Mouse (Mus musculus) midbrain, embryonic 10.5 days (tissue): ENCODE data around the gene Kcnj6. TPM values are rescaled to one million over a fixed set of nuclear protein-coding genes. Genes with fewer than 3 reads are reported as not detected.
A peak's percentile ranks its signal among the peaks of the same experiment; 100 is the strongest.

Source experiments
- DNase-seq: peaks from one replicate; pipeline ENCODE4 v3.0.0-alpha.2; 2017; ENCODE audit warnings: low spot score
- H3K27ac ChIP-seq: fragments of 300-500 bp; sonication (generic); replicated peaks from 2 replicates; pipeline ENCODE4 v1.5.1; 2016; ENCODE audit warnings: mild to moderate bottlenecking
- H3K27me3 ChIP-seq: fragments of 300-500 bp; sonication (generic); 2 replicates; pipeline ENCODE4 v1.6.1; 2016; ENCODE audit warnings: low read depth, mild to moderate bottlenecking; ENCODE audit not compliant: poor library complexity, severe bottlenecking
- H3K36me3 ChIP-seq: fragments of 300-500 bp; sonication (generic); 2 replicates; pipeline ENCODE4 v1.6.1; 2016; ENCODE audit warnings: mild to moderate bottlenecking, moderate library complexity
- H3K4me1 ChIP-seq: fragments of 300-500 bp; sonication (generic); 2 replicates; pipeline ENCODE4 v1.6.1; 2016
- H3K4me3 ChIP-seq: fragments of 300-500 bp; sonication (generic); 2 replicates; pipeline ENCODE4 v1.5.1; 2016; ENCODE audit warnings: mild to moderate bottlenecking, moderate library complexity
- H3K9me3 ChIP-seq: fragments of 300-500 bp; sonication (generic); replicated peaks from 2 replicates; pipeline ENCODE4 v1.6.1; 2016; ENCODE audit warnings: mild to moderate bottlenecking
- WGBS: fragments of 180-500 bp; shearing (Covaris S2); methylation state at CpG from one replicate; pipeline ENCODE4 v1.1.7; 2016; 5-methylcytosine and 5-hydroxymethylcytosine counted together
- polyA plus RNA-seq: library from polyadenylated mRNA; unstranded; fragments of >200 nt; fragmentation: Nextera tagmentation; extraction: Ambion mirVana; gene quantifications from 2 replicates; pipeline ENCODE4 v1.2.1, GENCODE M21; 2016

Gene Kcnj6
- polyA plus RNA-seq, 1 experiment from 2014 or later, result 0.04 TPM

DNA sequence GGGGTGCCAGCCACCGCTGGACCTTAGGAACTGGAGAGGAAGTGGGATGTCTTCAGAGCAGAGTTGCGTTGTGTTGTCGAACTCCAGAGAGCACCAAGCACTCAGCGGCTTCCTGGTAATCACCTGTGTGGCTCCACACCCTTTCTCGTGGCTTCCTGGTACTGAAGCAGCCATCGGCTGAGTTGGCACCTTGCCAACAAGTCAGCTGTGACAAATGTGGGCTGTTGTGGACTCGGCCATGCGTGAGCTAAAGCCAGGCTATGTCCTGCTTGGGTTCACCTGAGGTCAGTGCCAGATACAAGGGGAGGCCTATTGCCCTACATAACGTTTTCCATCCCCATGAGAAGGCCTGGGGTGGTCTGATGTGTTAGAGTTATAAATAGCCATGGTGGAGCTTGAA is 18.0 kb downstream of the Kcnj6 start:
- no peak for DNase-seq
- no peaks in the 10 kb centered on the region for H3K4me1 ChIP-seq
- WGBS, result 89% methylated on average over 9 of the region's 9 CpGs
- no peaks in the 10 kb centered on the region for H3K27me3 ChIP-seq
- no peaks in the 10 kb centered on the region for H3K36me3 ChIP-seq
- no peak overlapping the region for H3K4me3 ChIP-seq
- H3K27ac ChIP-seq, result no peak overlapping the region
- H3K9me3 ChIP-seq, result no peaks in the 10 kb centered on the region

GRCm38 (mm10) chr16:94972080-94972855 is 25.2 kb downstream of the Kcnj6 start:
- Histone ChIP-seq H3K36me3 (no peaks in the 10 kb centered on the region), H3K4me1 (no peaks in the 10 kb centered on the region), H3K27ac (no peak overlapping the region), H3K9me3 (no peaks in the 10 kb centered on the region), H3K27me3 (no peaks in the 10 kb centered on the region), H3K4me3 (no peak overlapping the region)
- WGBS, result 56% methylated on average over 14 of the region's 14 CpGs
- DNase-seq, result peak; percentile 51

DNA sequence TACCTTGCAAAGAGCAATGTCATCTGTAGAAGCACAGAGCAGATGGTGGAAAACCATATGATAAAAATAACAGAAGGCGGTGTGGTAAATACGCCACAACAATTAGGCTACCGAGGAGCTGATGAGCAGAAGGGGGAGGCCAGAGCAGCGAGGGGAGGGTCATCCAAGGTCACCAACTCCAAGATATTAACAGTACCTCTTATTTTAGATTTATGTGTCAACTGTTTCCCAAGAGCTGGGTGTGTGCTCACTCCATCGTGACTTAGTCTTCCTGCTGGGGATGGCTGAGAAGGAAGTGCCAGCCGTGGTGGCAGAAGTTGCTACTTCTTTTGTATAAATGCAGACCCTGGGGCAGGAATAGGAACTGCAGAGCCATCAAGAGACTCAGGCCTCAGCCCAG is 28.6 kb downstream of the Kcnj6 start:
- H3K27me3 ChIP-seq, result no peaks in the 10 kb centered on the region
- no peak for DNase-seq
- H3K4me3 ChIP-seq, result no peak overlapping the region
- H3K36me3 ChIP-seq, result no peaks in the 10 kb centered on the region
- H3K9me3 ChIP-seq, result no peaks in the 10 kb centered on the region
- WGBS, result 86% methylated on average over 6 of the region's 6 CpGs
- H3K27ac ChIP-seq, result no peak overlapping the region
- H3K4me1 ChIP-seq, result no peaks in the 10 kb centered on the region

DNA sequence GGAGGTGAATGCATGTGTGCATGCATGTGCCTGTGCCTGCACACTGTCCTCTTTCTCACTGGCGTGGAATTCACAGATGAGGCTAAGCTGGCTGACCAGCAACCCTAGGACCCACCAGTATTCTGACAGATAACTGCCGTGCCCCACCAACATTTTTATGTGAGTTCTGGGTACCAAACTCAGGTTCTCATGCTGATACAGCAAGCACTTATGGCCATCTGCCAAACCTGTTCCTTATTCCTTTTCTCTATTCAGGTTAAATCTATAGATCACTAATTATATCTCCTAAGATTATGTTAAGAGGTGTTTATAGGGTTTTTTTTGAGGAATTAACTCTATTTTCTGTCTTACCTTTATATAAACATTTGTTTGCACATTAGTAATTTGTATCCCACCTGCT is 29.0 kb downstream of the Kcnj6 start:
- Histone ChIP-seq H3K4me3 (no peak overlapping the region), H3K4me1 (no peaks in the 10 kb centered on the region), H3K36me3 (no peaks in the 10 kb centered on the region), H3K27me3 (no peaks in the 10 kb centered on the region), H3K27ac (no peak overlapping the region), H3K9me3 (no peaks in the 10 kb centered on the region)
- 89% methylated on average over 2 of the region's 2 CpGs for WGBS
- no peak for DNase-seq

GRCm38 (mm10) chr16:94957156-94957828 is 40.2 kb downstream of the Kcnj6 start:
- Histone ChIP-seq H3K9me3 (no peaks in the 10 kb centered on the region), H3K36me3 (no peaks in the 10 kb centered on the region), H3K4me1 (no peaks in the 10 kb centered on the region), H3K27ac (no peak overlapping the region), H3K27me3 (no peaks in the 10 kb centered on the region), H3K4me3 (no peak overlapping the region)
- 92% methylated on average over 9 of the region's 9 CpGs for WGBS
- no peak for DNase-seq

- no peaks in the 10 kb centered on the region for H3K4me1 ChIP-seq
- no peak overlapping the region for H3K4me3 ChIP-seq
- no peaks in the 10 kb centered on the region for H3K9me3 ChIP-seq
- WGBS, result 93% methylated on average over 6 of the region's 6 CpGs
- H3K27me3 ChIP-seq, result no peaks in the 10 kb centered on the region
- no peak for DNase-seq
- H3K27ac ChIP-seq, result no peak overlapping the region
- H3K36me3 ChIP-seq, result no peaks in the 10 kb centered on the region
Measured at GRCm38 (mm10) chr16:94956410-94956809, 41.1 kb downstream of the Kcnj6 start.

- WGBS, result 82% methylated on average over 1 of the region's 1 CpGs
- H3K27ac ChIP-seq, result no peak overlapping the region
Measured at GRCm38 (mm10) chr16:94953294-94953693, 44.2 kb downstream of the Kcnj6 start.

GRCm38 (mm10) chr16:94949172-94949571 is 48.3 kb downstream of the Kcnj6 start:
- no peak overlapping the region for H3K4me3 ChIP-seq
- H3K27ac ChIP-seq, result no peak overlapping the region
- H3K27me3 ChIP-seq, result no peaks in the 10 kb centered on the region
- WGBS, result 92% methylated on average over 7 of the region's 7 CpGs
- DNase-seq, result no peak
- no peaks in the 10 kb centered on the region for H3K9me3 ChIP-seq
- H3K36me3 ChIP-seq, result no peaks in the 10 kb centered on the region
- H3K4me1 ChIP-seq, result no peaks in the 10 kb centered on the region

More at GRCm38 (mm10) chr16:94953294-94953693, 44.2 kb downstream of the Kcnj6 start:
- Histone ChIP-seq H3K27me3 (no peaks in the 10 kb centered on the region), H3K4me3 (no peak overlapping the region), H3K36me3 (no peaks in the 10 kb centered on the region), H3K9me3 (no peaks in the 10 kb centered on the region), H3K4me1 (no peaks in the 10 kb centered on the region)
- no peak for DNase-seq

DNA sequence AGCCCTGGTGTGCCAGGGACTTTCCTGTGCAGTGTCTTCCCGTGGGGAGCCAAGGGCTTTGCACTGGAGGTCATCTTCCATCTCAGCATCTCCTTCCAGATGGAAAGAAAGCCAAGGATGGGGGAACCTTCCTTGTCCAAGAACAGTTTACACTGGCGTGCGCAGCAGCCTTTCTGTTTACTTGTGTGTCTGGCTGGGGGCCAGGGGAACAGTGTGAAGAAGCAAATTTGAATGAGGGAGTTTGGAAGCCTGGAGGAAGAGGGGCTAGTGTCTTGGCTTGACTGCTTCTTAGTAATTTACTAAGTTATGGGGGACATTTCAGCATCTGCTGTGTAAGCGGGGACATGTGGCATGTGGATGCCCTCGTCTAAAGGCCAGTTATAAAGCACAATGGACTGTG is 50.7 kb downstream of the Kcnj6 start:
- no peaks in the 10 kb centered on the region for H3K27me3 ChIP-seq
- no peak for DNase-seq
- no peaks in the 10 kb centered on the region for H3K4me1 ChIP-seq
- no peaks in the 10 kb centered on the region for H3K9me3 ChIP-seq
- no peak overlapping the region for H3K27ac ChIP-seq
- H3K4me3 ChIP-seq, result no peak overlapping the region
- 93% methylated on average over 5 of the region's 5 CpGs for WGBS
- no peaks in the 10 kb centered on the region for H3K36me3 ChIP-seq

DNA sequence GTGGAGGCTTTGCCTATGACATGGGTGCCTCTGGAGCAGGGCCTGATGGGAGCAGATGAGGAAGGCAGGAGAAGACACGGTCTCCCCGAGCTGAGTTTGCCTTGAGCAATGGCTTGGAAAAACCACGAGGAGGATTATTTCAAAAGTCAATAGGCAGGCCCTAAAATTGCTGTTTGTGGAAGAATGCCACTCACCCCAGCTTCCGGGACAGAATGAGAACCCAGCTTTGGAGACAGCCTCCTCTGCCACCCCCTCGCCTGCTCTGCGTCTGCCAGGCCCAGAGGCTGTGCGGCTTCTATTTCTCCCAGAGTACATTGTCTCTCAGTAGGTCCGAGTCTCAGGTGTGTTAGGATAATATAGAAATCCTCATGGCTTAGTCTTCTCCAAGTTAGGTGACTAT is 64.8 kb downstream of the Kcnj6 start:
- H3K4me3 ChIP-seq, result no peak overlapping the region
- peaks cover 19% of the 10 kb centered on the region for H3K4me1 ChIP-seq
- DNase-seq, result no peak
- no peaks in the 10 kb centered on the region for H3K36me3 ChIP-seq
- 78% methylated on average over 8 of the region's 8 CpGs for WGBS
- no peak overlapping the region for H3K27ac ChIP-seq
- no peaks in the 10 kb centered on the region for H3K9me3 ChIP-seq
- H3K27me3 ChIP-seq, result no peaks in the 10 kb centered on the region

DNA sequence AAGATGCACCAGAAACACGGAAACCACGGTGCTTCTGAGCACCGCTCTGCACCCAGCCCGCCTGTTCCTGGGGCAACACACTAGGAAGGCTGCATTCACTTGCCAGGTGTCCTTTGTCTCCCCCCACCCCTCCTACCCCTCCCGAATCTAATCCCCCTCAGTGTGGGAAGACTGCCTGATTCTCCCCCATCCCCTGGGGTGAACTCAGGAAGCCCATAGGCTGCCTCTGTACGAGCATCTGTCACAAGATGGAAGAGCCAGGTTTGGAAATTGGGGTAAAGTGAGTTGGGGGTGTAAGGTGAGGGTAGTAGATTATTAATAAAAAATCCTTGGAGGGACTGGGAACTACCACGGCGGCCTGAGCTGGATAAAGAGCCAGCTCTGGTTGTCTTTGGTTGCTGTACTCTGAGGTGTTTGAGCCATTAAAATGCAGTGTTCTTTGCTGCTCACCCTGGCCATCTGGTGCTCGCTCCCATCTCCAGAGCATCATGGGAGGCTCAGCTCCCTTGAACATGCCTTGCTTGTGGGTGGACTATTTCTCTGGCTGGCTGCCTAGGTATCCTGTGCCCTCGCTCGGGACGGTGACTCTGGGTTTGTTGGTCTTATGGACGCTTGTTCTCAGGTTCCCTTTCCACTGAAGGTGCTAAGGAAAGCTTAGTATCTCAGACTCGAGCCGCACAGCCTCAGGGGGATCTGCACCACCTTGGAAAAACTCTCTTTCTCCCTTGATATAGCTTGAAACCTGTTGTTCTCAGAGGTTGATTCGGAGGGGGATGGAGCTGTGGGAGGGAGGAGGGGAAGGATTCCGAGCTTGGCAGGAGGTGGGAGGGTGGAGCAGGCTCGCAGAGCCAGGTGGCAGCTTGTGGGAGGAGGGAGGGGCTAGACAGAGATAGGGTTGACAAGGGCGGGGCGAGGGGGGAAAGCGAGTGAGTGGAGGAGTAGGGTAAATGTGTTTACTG is 65.9 kb downstream of the Kcnj6 start:
- Histone ChIP-seq H3K36me3 (no peaks in the 10 kb centered on the region), H3K27ac (peak overlapping the region; percentile 55), H3K27me3 (no peaks in the 10 kb centered on the region), H3K9me3 (no peaks in the 10 kb centered on the region), H3K4me1 (peaks cover 19% of the 10 kb centered on the region), H3K4me3 (peak overlapping the region; percentile 35)
- DNase-seq, result peak; percentile 25
- 6% methylated on average over 21 of the region's 21 CpGs for WGBS

DNA sequence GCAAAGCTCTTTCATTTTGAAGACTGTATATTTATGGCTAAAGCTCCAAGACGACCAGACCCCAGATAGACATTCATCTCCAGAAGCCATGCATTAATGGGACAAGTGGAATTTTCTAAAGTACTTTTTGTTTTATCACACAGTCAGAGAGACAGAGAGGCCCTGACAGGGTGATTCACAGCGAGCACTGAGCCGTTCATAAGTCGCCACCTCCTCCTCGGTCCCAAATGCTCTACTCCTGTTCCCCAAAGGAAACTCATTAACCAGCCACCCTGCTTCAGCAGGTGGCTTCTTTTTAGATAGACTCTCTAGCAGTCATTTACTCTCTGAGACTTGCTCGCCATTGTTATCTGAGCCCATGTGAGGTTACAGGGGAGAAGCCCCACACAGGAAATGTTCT is 72.1 kb downstream of the Kcnj6 start:
- Histone ChIP-seq H3K9me3 (no peaks in the 10 kb centered on the region), H3K4me1 (peaks cover 12% of the 10 kb centered on the region), H3K27me3 (no peaks in the 10 kb centered on the region), H3K4me3 (no peak overlapping the region), H3K36me3 (no peaks in the 10 kb centered on the region), H3K27ac (no peak overlapping the region)
- WGBS, result 28% methylated on average over 6 of the region's 6 CpGs
- no peak for DNase-seq
